Mouse (Mus musculus): Measurements from ENCODE around the gene Mrpl42.

- TF ChIP-seq CTCF (IDR thresholded peaks at IDR 0.05; ENCODE audit: low read depth) (no peak), EP300 (IDR thresholded peaks at IDR 0.05; ENCODE audit: low read depth) (no peak)
Measured at GRCm38 (mm10) chr10:95438941-95439340, 62.8 kb downstream of the Mrpl42 start.
